Mouse (Mus musculus) spleen, adult 12 weeks (tissue): Measurements from ENCODE around the gene Fam135a.
"Not testable (repeated sequence)": the region's sequence is repeated elsewhere in the genome, so short reads cannot be mapped to it uniquely, and the experiment has no call there.

ENCODE experiments used
- DNase-seq: peaks from one replicate; pipeline ENCODE4 v3.0.0; 2022; ENCODE audit warnings: low spot score

Gene Fam135a

DNA sequence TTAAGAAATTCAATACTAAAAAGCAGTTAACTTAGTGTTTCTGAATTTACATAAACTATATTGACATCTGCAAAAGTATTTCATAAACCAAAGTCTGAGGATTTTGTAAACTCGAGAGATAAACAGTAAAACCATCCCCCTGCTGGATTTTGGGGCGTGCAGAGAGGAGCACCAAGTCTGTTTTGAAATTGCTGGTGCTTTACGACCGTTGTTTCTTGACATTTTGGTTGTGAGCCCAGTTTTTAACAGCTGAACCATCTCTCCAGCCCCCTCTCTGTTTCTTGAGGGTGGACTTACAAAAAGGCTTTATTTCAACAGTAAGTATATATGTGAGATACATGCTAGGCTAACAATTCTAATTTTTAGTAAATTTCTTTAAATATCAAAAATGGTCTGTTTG, 33.4 kb downstream of the Fam135a start:
- no peak for DNase-seq

- no peak for DNase-seq
Observed at GRCm38 (mm10) chr1:24055706-24056105, 44.4 kb downstream of the Fam135a start.

- DNase-seq = no peak
Observed at GRCm38 (mm10) chr1:24046730-24047510, 53.2 kb downstream of the Fam135a start.

DNA sequence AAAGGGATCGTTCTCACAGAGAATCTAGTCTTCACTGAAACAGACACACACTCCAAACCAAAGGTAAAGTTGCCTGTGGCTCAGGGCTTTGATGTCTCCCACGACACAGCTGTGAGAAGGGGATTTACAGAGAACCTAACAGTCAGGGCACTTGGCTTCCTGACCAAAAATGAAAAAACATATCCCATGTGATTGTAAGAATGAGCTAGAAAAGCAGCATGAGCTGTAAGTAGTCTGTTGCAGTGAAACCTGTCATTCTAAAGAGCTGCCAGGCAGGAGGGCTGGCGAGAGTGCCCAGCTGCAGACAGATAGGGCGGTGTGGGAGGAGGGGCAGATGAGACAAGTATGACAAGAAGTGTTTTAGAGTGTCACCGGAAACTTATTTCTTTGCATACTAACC, 54.5 kb downstream of the Fam135a start:
- no peak for DNase-seq

DNA sequence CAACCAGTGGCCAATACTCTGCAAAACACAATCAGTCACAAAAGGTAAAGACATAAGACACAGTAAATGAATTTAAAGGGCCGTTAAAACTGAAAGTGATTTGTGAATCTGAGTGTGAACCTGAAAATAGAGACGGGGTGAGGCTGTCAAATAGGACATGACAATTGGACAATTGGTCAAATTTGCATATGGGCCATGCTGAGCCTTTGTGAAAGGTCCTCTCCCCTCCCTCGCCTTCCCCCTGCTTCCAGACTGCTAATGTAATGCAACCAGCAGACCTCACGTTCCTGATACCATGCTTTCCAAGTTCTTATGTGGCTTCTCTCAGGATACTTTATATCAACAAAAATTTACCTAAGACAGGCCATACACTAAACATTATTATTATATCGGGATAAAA, 57.1 kb downstream of the Fam135a start:
- DNase-seq = no peak

DNA sequence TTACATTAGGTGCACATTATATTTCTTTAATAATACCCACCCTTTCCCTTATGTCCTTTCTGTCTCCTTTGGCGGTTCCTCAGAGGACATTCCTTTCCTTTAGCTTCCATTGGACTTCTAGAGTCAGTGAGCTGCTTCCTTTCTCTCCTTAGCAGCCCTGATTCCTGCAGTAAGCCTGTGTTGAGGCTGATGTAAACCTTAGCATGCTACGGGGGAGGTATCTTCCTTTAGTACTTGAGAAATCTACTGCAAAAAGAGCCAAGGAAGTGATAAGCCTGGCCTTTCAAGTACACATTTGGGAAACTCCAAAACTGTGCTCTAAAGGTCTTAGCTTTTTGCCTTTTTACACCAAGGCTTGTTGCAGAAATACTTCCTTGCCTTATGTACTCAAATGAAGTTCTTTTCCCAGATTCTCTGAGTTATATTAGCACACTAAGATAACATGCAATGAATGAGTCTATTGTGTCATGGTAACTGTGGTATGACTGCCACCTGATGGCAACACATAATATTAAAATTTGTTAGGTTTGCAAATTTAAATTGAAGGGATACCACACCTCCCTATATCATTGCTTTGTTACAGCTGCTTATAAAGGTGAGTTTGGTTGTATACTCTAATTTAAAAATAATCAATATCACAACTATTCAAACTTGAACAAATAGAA, 66.2 kb downstream of the Fam135a start:
- no peak for DNase-seq

DNA sequence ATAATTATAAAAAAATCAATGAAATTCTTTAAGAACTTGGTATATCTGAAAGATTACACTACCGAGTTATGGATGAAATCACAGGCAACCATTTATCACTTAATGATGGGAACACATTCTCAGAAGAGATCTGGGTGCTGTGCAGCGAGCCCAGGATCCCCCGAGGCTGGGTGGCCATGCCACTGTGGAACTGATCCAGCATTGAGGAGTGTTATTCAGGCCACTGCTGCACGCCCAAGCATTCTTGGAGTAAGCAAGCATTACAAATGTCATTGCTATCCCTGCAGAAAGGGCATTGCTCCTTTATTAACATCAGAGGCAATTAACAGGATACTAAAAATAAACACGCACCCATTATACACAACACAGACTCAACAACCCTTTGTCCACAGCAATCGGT, 89.3 kb downstream of the Fam135a start:
- DNase-seq = no peak

GRCm38 (mm10) chr1:24010016-24010415, 90.1 kb downstream of the Fam135a start:
- DNase-seq = no peak

DNA sequence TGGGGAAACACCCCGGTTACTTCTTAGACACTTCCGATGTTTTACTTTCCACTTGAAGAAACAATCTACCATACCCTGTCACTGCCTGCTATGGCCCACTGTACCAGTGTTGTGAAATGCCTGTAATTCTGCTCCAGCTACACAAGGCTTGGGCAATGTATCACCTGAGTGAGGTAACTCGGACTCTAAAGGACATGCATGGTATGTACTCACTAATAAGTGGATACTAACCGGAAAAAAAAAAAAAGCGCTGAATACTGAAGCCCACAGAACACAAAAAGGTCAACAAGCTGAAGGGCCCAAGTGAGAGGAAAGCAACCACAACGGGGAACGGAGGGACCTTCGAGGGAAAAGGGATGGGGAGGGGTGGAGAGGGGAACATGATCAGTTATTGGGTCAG, 92.5 kb downstream of the Fam135a start:
- DNase-seq = no peak

GRCm38 (mm10) chr1:24005070-24005804, 94.9 kb downstream of the Fam135a start, which contains the start of gene Sdhaf4:
Sdhaf4 (minus strand) TSS chr1:24005656.
- peak; percentile 88 for DNase-seq

- DNase-seq = no peak
Observed at GRCm38 (mm10) chr1:23999318-23999717, 100.8 kb downstream of the Fam135a start.

GRCm38 (mm10) chr1:23998866-23999265, 101.3 kb downstream of the Fam135a start:
- DNase-seq = no peak

DNA sequence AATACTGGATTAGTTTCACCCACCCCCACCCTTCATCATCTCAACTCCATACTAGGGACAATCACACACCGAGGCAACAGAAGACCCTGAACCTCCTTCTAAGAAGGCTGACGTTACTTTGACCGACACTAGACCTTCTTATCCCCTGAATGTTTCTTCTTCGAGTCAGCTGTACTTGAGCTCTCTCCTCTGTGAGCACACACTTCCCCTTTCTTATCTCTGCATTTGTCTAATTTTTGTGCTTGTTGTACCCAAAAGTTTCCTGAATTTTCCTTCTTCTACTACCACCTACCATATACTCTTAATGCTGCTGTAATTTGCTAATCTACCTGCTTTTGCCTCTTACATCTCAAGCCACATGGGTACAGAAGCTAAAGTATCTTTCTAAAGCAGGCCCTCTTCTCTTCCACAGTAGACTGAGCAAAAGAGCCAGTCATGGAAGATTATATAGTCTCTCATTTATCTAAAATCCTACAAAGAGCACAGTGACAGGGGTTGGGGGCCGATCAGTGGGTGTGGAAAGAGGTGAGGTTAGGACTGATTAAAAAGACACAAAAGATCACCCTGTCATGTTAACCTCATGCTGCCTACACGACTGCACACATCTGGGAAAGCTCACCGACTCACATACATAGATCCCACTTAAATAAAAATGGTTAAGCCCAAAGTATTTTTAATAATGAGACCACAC, 101.9 kb downstream of the Fam135a start:
- DNase-seq = no peak

DNA sequence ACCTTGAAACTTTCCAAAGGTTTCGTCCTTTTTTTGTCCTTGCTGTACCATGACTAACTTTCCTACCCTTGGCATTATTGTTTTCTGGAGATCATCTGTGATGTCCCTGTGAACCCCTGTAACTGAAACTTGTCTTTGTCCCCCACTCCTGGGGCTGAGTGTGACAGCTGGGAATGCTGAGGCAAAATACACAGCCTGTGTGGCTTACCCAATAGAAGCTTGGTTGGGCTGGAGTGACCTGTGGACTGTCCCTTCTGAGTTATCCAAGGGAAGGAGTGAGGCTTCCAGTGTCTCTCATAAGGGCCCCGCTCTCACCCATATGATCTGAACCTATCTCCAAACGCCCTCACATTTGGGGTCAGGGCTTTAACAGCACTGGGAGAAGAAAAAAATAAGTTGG, 102.6 kb downstream of the Fam135a start:
- DNase-seq = no peak

DNA sequence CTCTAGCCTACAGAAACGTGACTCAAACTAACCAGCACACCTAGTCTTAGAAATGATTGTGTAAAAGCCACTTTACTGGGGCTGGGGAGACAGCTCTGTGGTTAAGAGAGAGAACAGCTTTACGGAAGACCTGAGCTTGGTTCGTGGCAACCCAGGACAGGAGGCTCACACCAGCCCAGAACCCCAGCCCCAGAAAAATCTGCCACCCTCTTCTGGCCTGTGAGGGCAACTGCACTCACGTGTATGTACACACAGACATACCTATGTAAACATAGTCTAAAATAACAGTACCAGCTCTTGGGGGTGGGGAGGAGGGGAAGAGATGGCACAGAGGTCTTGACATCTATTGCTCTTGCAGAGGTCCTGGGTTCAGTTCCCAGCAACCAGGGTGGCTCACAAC, 104.7 kb downstream of the Fam135a start:
- no peak for DNase-seq

DNA sequence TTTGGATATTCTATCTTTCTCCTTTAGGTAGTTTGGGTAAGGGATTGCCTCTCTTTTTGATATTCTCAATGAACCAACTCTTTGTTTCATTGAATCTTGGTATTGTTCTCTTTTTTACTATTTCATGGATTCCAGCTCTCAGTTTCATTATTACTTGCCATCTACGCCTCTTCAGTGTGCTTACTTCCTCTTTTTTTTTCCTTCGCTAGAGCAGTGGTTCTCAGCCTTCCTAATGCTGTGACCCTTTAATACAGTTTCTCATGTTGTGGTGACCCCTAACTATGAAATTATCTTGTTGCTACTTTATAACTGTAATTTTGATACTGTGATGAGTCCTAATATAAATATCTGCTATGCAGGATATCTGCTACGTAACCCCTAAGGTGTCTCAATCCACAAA, 117.0 kb downstream of the Fam135a start:
- no peak for DNase-seq

DNA sequence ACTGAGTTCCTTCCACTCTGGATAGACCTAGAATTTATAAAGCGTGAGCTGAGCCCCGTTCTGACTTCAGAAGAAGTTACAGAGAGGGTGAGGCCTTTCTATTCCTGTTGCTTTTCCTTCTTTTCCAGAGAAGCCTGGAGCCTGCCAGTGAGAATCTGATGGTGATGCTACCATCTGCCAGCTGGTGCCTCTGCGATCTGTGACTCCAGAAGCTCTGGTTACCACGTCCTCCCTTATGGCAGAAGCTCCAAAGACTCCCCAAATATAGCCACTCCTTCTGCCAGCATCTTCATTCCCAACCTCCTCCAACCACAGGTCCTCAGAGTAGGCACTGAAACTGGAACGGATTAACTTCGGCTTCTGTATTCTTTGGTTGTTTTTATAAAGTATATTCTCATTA, 121.9 kb downstream of the Fam135a start:
- no peak for DNase-seq

DNA sequence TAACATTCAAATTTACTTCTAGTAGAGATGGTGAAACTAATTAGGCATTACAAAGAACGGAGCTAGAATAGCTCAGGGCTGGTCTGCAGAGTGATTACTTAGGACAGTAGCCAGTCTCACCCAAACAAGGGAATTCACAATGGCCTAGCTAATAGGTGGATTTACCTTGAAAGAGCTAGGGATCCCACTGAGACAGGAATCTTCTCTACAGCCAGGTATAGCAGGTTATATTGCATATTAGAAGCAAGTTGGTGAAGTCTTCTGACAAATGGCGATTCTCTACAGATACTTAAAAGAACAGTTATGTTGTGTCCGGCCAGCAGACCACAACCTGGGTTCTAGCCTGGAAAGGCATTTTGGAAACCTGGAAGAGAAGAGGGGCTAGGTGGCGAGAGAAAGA, 129.0 kb downstream of the Fam135a start:
- DNase-seq = not testable (repeated sequence)

DNA sequence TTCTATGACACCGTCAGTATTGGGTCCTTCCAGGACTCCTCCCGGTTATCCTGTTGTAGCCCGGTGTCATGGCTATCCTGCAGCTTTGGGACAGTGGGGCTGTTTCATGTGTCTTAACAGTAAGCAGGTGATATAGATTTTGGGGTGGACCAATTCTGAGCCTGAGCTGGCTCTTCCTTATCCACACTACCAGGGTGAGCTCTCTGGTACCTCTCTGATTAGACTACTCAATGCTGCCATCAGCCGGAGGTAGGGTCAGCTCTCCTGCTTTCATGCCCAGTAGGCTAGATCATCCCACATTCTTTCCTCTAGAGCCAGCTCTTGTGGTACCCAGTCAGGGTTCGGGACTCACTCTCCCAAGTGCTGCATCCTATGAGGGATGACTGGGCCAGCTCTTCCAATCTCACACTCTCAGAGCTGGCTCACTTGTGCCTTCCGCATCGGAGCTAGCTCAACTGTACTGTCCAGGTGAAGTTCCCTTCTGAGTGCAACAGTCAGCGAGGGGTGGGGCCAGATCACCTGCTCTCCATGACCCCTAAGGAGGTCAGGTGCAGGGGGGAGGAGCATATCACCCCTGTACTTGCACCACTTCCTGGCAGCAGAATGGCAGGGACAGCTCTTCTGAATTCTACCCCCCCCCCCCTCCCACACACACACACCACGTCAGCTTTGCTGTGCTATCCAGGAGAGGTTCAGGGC, 132.0 kb downstream of the Fam135a start:
- peak; percentile 35 for DNase-seq

- DNase-seq = peak; percentile 74
Observed at GRCm38 (mm10) chr1:23966226-23966625, 133.9 kb downstream of the Fam135a start.
